Mouse (Mus musculus) cerebellum, adult 9-10 months (tissue): ENCODE results near the gene Actl7a.

Experiments used
- DNase-seq: peaks from one replicate; pipeline ENCODE4 v3.0.0; 2022

The Actl7a gene

DNA sequence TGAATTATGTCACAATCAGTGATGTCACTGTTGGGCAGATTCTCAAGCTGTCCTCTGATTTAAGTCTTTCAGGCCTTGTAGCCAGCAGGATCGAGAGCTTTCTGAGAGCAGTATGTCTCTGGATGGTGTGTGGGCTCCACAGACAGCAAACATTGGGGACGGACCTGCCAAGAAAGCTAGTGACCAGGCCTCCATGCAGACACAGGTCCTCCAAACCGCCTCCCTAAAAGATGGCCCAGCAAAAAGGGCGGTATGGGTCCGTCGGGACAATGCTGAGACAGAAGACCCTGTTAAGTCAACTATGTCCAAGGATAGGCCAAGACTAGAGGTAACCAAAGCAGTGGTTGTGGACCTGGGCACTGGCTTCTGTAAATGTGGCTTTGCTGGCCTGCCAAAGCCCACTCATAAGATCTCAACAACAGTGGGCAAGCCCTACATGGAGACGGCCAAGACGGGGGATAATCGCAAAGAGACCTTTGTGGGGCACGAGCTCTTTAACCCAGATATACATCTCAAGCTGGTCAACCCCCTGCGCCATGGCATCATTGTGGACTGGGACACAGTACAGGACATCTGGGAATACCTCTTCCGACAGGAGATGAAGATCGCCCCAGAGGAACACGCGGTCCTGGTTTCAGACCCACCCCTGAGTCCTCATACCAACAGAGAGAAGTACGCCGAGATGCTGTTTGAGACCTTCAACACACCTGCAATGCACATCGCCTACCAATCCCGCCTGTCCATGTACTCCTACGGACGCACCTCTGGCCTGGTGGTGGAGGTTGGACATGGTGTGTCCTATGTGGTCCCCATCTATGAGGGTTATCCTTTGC, at the start of gene Actl7a:
Gene Actl7a (plus strand): TSS at position 51 of the 833 bp plus-strand sequence.
- DNase-seq, result no peak

DNA sequence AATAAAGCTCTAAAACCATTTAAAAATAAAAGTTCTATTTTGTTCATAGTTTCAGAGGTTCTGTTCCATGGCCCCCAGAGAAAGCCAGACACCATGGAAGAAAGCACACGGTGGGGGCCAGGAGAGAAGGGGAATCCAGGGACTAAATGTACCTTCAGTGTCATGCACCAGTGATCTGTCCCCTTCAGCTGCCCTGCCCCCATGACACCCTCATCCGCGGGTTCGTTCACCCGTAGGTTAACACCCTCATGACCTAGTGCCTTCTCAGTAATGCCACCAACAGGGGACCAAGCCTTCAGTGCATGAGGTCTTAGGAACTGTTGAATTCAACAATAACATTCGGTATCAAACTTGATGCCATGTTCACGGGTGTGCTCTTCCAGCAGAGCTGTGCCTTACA, 46.8 kb upstream of the Actl7a start:
- no peak for DNase-seq

DNA sequence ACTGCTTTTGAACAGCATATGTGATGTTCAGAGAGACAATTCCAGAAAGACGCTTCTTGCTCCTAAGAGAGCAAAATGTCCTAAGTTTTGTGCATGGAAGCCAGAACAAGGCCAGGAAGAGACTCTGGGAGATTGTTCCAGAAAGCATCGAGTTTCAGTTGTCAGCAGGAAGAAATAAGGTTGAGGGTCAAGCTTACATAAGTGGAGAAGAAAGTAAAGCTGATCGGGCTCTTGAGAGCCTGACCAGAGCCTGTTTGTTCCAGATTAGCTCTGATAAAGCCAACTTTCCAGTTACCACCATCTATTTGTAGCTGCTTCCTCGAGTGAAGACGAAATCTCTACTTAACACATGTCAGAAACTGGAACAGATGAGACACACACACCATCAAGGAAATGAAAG, 44.5 kb upstream of the Actl7a start:
- DNase-seq, result no peak

DNA sequence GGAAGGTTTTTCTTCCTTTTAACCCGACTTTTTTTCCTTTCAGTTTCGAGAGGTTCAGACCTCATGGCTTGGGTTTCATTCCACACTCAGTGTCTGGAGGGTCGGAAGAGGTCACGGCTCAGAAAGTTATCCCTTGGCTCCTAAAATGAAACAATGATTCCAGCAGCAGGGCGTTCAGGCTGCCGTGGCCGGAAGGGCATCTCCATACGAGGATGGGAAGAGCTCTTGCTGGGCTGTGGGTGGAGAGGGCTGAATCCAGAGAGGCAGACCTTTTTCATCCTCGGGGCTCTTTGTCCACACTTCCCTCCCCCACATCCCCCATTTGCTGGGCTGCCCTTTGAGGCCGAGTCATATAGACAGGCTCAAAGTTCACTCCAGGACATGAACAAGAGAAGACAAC, 41.0 kb upstream of the Actl7a start:
- no peak for DNase-seq

DNA sequence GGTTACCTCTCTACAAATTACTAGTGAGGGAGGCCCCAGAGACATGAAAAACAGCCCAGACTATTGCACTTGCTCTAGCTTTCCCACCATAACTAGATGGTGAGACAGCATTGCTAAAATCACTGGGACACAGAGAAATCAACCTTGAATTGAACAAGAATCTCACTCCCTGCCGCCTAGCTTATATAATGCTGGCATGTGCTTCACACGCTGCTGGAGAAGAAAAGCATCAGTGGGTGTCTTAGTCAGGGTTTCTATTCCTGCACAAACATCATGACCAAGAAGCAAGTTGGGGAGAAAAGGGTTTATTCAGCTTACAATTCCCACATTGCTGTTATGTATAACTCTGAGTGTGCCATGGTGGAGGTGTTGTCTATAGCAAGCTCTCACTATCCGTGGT, 30.1 kb upstream of the Actl7a start:
- DNase-seq, result no peak

DNA sequence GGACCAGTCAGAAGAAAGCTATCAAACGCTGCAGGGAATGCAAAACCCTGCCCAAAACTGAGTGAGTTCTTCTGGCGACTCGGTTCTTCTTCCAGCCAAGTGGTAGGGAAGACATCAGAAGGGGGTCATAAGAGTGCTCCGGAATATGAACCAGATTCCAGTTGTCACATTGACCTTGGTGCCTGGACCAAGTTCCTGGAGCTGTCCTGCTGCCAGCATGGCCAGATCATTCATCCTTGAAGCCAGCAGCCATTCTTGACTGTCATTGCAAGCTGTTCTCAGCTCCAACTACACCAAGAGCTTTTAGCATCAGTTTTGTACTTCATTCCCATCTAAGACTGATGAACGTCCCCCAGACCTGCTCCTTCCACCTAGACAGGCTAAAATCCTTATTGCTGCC, 26.4 kb upstream of the Actl7a start:
- no peak for DNase-seq

DNA sequence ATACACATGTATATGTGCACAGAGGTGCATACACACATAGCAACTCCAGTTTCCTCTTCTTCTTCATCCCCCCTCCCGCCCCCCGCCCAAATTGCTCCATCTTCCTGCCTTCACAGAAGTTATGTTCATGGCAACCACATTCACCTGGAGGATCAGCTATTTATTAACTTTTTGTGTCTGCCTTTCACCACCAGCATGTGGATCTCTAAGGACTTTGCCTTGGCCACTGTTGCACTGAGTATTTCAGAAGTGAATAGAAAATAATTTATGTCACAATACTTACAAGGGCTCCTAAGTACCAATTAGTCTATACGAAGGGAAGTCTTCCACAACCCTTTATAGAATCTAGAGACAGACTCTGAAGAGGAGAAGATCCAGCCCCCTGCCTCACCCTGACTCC, 25.3 kb upstream of the Actl7a start:
- DNase-seq, result no peak

DNA sequence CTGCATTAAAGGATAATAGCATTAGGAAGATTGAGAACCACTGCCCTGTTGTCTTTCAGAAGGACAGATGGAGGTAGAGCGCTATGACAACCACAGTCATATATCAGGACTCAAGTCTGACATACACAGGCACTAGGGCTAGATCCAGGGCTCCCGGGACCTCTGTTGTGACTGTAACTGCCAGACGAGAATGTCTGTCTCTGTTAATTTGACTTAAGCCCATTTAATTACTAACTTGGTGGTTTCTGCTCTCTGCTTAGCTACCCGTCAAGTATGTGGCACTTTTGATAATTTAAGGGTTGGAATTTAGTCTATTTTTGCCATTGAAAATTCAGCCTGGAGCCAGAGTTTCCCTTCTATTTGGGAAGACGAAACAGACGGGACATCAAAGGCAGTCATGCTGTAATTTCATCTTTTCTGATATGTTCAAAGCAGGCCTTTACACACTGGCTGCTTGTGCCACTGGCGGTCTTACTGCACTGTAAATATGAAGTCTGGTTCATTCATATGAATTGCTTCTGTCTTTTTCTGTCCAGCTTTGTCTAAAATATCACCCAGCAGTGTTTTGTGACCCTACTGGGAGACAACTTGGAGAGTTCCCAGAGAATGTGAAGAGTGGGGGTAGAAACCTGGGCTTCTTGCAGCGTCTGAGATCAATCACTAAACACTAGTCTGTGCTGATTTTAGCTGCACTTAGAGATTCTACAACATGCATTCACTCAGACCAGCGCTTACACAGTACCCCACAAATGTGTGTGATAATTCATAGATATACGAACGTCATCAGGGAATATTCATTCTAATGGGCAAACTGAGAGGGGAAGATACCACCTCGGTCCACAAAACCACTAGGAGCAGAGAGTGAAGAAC, 24.4 kb upstream of the Actl7a start:
- no peak for DNase-seq

DNA sequence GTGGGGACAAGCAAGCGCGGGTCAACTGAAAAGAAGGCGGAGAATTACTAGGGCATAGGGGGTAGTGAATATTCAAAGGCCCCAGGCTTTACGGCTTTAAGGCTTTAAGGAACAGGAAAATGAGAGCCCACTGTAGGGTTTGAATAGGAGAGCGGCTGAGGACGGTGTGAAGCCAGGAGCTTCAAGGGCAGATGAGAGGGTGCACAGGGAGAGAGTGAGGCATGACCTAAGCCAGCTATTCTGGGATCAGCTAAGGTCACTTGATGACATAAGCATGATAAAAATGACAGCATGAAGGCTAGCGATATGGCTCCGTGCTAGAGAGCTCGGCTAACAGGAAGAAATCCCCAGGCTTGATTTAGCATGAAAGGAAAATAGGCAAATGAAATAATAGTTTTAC, 23.8 kb upstream of the Actl7a start:
- no peak for DNase-seq

DNA sequence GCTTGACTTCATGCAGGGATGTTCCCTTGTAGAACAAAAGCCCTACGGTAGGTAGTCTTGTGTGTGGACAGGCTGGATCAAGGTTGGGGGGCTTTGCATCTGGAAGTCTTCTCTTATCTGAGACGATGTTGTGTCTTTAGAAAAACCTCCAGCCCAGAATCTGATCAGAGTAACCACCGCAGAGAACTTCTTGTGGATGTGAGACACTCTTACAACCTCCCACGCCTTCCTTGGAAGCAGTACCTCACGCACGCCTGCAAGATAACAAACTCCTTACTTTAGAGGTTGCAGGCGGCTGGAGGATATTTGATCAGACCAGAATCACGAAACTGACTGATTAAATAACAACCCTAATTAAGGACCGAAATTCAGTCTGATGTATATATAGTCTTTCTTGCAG, 22.8 kb upstream of the Actl7a start:
- DNase-seq, result no peak

DNA sequence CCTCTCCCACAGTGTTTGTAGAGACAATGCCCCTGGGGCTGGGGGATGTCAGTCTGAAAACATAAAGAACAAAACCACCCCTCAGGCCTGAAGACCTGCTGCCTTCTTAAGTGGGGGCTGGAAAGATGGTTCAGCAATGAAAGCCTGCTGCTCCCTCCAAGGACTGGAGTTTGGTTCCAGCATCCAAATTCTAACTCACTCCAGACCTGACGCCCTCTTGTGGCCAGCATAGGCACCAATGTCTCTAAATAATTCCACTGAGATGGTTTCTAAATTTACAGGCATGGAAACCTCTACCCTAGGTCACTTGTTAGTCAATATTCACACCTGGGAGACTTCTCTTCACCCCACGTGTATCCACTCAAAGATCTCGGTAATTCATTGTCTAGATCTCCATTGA, 21.7 kb upstream of the Actl7a start:
- DNase-seq, result peak; percentile 5

DNA sequence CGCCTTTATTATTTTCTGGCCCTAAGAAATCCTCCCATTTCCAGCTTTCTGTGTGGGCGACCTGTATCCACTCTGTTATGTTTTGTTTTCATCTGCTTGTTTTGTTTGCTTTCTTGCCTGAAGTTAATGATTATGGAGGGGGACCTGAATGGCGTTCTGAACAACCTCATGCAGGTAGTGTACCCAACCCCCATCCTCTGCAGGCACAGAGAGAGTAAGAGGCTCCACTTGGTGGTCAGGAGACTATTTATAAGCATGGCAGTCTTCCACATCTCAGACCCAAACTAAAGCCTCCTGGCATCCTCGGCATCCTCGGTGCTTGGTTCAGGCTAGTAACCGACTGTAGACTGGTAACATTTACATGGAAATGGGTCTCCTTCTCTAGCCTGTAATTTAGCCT, 20.9 kb upstream of the Actl7a start:
- DNase-seq, result no peak

DNA sequence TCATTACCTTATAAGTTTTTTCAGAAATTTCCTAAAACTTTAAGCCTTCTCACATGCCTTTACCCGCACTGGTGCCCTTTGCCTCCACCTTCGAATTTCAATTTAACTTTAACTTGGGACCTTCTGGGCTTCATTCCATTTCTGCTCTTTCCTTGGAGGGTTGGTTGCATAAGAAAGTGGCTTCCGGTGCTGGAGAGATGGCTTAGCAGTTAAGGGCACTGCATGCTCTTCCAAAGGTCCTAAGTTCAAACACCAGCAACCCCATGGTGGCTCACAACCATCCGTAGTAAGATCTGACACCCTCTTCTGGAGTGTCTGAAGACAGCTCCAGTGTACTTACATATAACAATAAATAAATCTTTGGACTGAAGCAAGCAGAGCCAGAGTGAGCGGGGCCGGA, 20.0 kb upstream of the Actl7a start:
- no peak for DNase-seq

DNA sequence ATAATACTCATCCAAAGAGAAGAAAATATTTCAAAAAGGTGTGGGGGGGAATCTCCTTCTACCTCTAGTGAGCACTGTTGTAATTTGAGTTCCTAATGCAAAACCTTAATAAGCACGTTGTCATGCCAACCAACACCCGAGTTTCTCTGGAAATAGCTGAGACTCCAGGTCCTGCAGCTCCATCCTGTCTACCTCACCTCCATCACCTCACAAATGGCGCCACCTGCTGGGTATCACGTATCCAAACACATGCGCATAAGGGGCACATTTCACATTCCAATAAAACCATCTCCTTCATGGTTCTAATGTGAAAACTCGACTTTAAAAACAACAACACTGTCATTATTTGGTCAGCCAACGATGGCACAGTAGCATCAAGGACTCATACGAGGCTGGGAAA, 17.4 kb upstream of the Actl7a start:
- no peak for DNase-seq

DNA sequence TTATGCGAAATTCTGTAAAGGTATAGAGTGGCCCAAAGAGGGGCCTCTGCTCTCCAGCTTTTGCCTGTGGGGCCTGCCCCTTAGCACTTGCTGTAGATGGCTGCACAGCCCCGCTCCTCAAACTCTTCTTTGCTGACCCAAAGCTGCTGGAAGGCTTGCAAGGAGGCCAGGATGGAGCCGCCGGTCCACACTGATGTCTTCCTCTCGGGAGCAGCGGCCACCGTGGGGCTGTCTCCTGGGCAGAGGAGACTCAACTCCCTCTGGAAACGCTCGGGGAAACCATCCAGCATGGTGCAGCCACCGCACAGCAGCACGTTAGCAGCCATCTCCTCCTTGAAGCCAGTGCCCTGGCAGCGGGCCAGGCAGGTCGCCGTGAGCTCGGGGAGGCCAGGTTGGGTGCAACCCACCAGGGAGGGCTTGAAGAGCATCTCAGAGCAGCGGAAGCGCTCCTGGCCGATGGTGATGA, 3.2 kb upstream of the Actl7a start, which contains the start of gene Gm26657:
Gene Gm26657 (plus strand): TSS at position 51 of the 466 bp plus-strand sequence.
- no peak for DNase-seq

DNA sequence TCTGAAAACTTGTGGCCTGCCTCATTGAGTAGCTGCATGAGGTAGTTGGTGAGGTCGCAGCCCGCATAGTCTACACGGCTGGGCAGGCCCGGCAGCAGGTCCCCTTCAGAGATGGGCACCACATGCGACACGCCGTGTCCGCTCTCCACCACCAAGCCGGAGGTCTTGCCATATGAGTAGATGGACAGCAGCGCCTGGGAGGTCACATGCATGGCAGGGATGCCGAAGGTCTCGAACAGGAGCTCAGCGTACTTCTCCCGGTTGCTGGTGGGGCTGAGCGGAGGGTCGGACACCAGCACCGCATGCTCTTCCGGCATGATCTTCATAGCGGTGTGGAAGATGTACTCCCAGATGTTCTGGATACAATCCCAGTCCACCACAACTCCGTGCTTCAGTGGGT, 2.6 kb upstream of the Actl7a start:
- no peak for DNase-seq

DNA sequence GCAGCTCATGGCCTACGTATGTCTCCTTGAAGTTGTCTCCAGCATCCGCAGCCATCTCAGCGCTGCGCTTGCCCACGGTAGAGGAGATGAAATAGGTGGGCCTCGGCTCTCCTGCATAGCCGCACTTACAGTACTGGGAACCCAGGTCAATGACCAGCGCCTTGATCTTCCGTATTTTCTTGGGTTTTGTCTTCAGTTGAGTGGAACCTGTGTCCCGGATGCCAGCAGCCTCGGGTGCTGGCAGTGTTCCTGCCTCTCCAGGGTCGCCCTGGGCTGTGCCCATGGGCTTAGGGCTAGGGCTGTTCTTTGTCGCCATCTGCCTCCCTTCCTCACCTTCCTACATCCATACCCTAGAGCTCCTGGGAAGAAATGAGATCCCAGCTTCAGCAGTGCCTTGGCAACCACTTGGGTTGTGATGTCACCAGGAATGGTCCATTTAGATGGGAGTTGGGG, 2.1 kb upstream of the Actl7a start, which contains the start of gene Actl7b:
Gene Actl7b (minus strand): TSS at position 403 of the 453 bp plus-strand sequence.
- DNase-seq, result no peak

DNA sequence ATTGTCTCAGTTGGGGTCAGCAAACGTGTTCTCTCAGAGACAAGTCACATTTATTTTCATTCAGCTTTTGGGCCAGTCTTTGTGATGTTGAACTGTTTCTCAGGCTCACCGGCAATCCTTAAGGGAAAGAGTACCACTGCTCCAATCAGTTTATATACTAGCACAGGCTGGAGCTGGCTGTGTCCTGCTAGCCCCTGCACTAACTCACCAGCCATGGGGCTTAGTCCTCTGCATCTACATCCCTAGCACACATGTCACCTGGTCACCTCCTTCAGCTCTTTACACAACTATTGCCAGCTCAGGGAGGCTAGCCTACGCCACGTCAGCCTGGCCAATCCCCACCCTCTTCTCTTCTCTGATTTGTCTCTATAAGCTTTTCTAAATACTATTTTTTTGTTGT, 515 bp upstream of the Actl7a start:
- DNase-seq, result no peak

DNA sequence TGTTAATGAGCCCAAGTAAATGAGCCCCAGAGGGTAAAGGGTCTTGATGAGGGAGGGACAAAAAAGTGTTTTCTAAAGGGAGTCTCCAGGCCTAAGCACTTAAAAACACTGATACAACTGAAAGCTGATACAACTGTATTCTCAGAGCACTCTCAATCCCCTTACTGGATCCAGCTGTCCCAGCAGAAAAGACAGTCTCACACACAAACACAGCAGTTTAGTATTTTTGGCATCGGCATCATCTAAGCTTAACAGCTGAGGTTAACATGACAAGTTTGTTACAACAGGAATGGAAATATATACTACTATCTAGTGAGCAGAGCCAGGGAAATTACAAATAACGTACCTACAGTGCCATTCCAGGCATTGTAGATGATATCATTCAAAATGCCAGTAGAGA, 3.1 kb downstream of the Actl7a start:
- no peak for DNase-seq

DNA sequence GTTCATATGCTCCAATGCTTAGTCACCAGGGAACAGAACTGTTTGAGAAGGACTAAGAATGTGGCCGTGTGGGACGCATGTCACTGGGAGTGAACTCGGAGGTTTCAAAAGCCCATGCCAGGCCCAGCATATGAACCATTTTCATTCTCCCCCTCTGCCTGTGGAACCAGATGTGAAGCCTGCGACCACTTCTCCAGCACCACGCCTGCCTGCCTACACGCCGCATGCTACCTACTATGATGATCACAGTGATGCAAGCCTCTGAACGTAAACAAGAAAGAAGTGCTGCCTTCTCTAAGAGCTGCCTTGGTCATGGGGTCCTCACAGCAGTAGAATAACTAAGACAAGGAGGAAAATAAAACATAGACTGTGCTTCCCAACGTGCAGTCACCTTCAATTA, 4.2 kb downstream of the Actl7a start:
- no peak for DNase-seq

DNA sequence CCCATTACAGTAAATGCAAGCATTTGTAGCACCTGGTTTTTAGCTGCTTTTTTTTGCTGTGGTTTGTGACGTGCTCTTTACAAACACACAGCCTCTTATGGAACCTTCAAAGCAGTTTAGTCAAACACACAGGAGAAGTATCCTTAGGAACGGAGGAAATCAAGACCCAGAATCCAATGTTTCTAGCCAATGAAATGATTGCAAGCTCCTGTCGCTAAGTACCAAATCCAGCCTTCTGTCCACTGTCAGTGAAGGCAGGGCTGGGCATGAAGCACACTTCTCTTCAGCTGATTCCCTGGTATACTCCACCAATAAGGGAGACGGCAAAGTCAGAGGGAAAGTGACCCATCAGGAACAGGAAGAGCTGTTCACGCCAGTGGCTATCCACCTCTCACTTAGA, 12.8 kb downstream of the Actl7a start:
- DNase-seq, result no peak

DNA sequence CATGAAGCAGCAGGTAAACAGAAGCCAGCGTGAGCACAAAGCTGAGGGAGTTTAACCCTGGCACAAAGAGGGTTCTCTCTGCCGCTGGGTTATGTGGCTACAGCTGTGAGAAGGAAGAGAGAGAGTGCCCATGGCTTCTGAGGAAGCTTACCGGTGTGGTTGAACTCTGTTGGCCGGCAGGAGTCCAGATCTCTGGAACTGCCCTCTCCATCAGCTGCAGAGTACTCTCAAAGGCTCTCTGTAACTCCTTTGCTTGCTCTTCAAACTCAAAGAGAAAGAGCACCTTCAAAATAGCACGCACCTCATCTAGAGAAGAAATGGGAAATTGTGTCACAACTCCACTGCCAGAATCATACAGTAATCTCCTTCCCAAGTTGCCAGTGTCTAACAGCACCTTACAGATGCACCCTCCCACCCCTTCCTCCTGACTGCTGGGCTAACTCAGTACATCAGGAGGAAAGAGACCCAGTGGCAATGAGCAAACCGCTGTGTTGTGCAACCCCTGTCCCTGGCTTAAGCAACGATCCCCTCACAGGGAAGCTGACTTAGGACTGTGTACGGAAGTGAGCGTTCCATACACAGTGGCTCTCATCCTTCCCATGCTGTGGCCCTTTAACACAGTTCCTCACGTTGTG, 13.9 kb downstream of the Actl7a start:
- DNase-seq, result no peak

DNA sequence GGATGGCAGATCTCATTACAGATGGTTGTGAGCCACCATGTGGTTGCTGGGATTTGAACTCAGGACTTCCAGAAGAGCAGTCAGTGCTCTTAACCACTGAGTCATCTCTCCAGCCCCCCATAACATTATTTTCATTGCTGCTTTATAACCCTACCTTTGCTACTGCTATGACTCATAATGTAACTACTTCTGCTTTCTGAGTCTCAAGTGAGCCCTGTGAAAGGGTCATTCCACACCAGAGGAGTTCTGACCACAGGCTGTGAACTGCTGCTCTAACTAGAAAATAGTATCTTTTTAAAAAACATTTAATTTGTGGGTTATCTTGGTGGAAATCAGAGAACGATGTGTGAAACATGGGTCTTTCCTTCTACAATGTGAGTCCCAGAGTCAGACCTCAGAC, 14.5 kb downstream of the Actl7a start:
- no peak for DNase-seq
